Mouse (Mus musculus) limb, embryonic 11.5 days (tissue): Measurements from ENCODE around the gene Pdk2. TPM values are rescaled to one million over a fixed set of nuclear protein-coding genes. Genes with fewer than 3 reads are reported as not detected.
A peak's percentile ranks its signal among the peaks of the same experiment; 100 is the strongest.
"Not testable (repeated sequence)": the region's sequence is repeated elsewhere in the genome, so short reads cannot be mapped to it uniquely, and the experiment has no call there.

Experiments
- ATAC-seq: fragments of 200-750 bp; cut with Nextera tagmentation; 2 replicates; pipeline ENCODE4 v1.8.0; 2017; ENCODE audit warnings: low read depth; ENCODE audit not compliant: insufficient number of reproducible peaks, low FRiP score, low TSS enrichment
- DNase-seq: peaks from one replicate; pipeline ENCODE4 v3.0.0-alpha.2; 2015; ENCODE audit warnings: low spot score
- H3K27ac ChIP-seq: fragments of 300-500 bp; sonication (generic); replicated peaks from 2 replicates; pipeline ENCODE4 v1.5.1; 2014; ENCODE audit warnings: low read depth, mild to moderate bottlenecking, low read length
- H3K27me3 ChIP-seq: fragments of 300-500 bp; sonication (generic); 2 replicates; pipeline ENCODE4 v1.6.1; 2014; ENCODE audit warnings: mild to moderate bottlenecking, low read length, mixed read lengths; ENCODE audit not compliant: control insufficient read depth, insufficient read depth
- H3K36me3 ChIP-seq: fragments of 300-500 bp; sonication (generic); 2 replicates; pipeline ENCODE4 v1.6.1; 2014; ENCODE audit warnings: mild to moderate bottlenecking, low read length, moderate library complexity, mixed read lengths; ENCODE audit not compliant: control insufficient read depth, insufficient read depth
- H3K4me1 ChIP-seq: fragments of 300-500 bp; sonication (generic); 2 replicates; pipeline ENCODE4 v1.6.1; 2014; ENCODE audit warnings: low read length, mixed read lengths; ENCODE audit not compliant: control insufficient read depth, insufficient read depth
- H3K4me2 ChIP-seq: fragments of 300-500 bp; sonication (generic); 2 replicates; pipeline ENCODE4 v1.6.1; 2014; ENCODE audit warnings: low read depth, mild to moderate bottlenecking, moderate library complexity; ENCODE audit not compliant: severe bottlenecking
- H3K4me3 ChIP-seq: fragments of 300-500 bp; sonication (generic); 2 replicates; pipeline ENCODE4 v1.5.1; 2014; ENCODE audit warnings: low read depth, low read length
- H3K9ac ChIP-seq: fragments of 300-500 bp; sonication (generic); 2 replicates; pipeline ENCODE4 v1.6.1; 2014; ENCODE audit warnings: mild to moderate bottlenecking, low read length
- H3K9me3 ChIP-seq: fragments of 300-500 bp; sonication (generic); 2 replicates; pipeline ENCODE4 v1.6.1; 2016; ENCODE audit warnings: low read length; ENCODE audit not compliant: control insufficient read depth
- WGBS: fragments of 180-500 bp; shearing (Covaris S2); extraction: QIAGEN DNeasy Blood & Tissue Kit; methylation state at CpG from one replicate; pipeline ENCODE4 v1.1.7; 2014; 5-methylcytosine and 5-hydroxymethylcytosine counted together
- polyA plus RNA-seq: library from polyadenylated mRNA; unstranded; fragments of >200 nt; fragmentation: Nextera tagmentation; extraction: Ambion mirVana; gene quantifications from 2 replicates; pipeline ENCODE4 v1.2.1, GENCODE M21; 2014

Pdk2 gene
- polyA plus RNA-seq, 1 experiment from 2014 or later: 19.3 TPM

GRCm38 (mm10) chr11:95012075-95012474 is 29.1 kb downstream of the Pdk2 start:
- Histone ChIP-seq H3K36me3 (no peaks in the 10 kb centered on the region; the same call in 1 of the 2 replicates), H3K9me3 (no peaks in the 10 kb centered on the region), H3K9ac (no peak overlapping the region), H3K27ac (no peak overlapping the region), H3K4me2 (peak overlapping the region; percentile 78; the same call in 1 of the 2 replicates), H3K4me1 (peaks cover 21% of the 10 kb centered on the region), H3K27me3 (no peaks in the 10 kb centered on the region), H3K4me3 (peak overlapping the region; percentile 86; the same call in 1 of the 2 replicates)
- DNase-seq: no peak
- ATAC-seq: no peak
- WGBS: 58% methylated on average over 3 of the region's 3 CpGs

DNA sequence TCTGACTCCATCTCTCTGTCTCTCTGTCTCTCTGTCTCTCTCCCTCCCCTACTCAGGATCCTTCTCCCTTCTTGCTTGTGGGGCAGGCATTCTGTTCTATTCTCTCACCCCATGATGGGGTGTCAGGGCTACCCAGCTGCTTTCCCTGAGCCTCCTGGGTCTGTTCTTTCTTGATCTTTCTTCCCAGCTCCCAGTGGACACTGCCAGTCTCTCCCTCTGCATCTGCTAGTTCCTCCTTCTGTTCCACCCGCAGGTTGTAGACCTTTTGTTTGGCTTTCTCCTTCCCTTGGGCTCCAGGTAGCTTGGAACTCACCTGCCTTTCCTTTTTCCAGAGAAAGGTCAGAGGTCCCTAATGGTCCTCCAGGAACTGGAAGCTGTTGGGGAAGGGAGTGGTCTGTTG is 29.7 kb downstream of the Pdk2 start:
- 32% methylated on average over 1 of the region's 1 CpGs for WGBS
- Histone ChIP-seq H3K4me3 (peak overlapping the region; percentile 86), H3K9me3 (no peaks in the 10 kb centered on the region), H3K36me3 (no peaks in the 10 kb centered on the region; the same call in 1 of the 2 replicates), H3K27me3 (no peaks in the 10 kb centered on the region), H3K4me1 (peaks cover 24% of the 10 kb centered on the region), H3K27ac (no peak overlapping the region; the same call in 1 of the 2 replicates), H3K4me2 (peak overlapping the region; percentile 78), H3K9ac (peak overlapping the region; percentile 27; the same call in 1 of the 2 replicates)
- DNase-seq: no peak
- no peak for ATAC-seq

- H3K36me3 ChIP-seq, H3K9me3 ChIP-seq, H3K27ac ChIP-seq, ATAC-seq, DNase-seq, H3K27me3 ChIP-seq: not testable (repeated sequence)
- Histone ChIP-seq H3K4me3 (peak overlapping the region; percentile 86), H3K4me1 (peaks cover 29% of the 10 kb centered on the region), H3K9ac (peak overlapping the region; percentile 93), H3K4me2 (peak overlapping the region; percentile 78)
- 14% methylated on average over 4 of the region's 4 CpGs for WGBS
Measured at GRCm38 (mm10) chr11:95010841-95011403, 30.2 kb downstream of the Pdk2 start.

DNA sequence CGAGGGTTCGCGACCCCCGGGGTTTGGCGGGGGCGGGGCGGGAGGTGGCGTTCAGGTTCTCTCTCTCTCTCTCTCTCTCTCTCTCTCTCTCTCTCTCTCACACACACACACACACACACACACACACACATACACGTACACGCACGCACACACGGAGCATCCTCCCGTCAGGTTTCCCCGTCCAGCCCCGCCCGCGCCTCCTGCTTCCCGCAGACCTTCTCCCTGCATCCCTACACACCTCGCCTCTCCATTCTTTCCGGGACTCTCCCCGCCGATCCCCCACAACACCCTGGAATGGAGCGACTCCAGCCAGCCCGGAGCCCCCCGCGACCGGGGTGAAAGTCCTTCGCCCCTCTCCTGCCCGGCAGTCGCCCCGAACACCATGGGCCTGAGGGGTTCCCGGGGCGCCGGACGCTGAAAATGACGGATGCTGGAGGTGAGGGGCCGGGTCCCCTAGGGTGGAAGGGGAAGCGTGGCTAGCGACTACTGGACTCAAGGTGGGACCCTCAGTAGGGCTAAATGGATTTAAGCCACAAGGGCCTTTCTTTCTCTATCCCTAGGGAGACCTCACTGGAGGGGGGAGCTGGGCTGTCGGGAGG is 30.9 kb downstream of the Pdk2 start:
- Histone ChIP-seq H3K9me3 (no peaks in the 10 kb centered on the region), H3K4me2 (peak overlapping the region; percentile 78), H3K4me1 (peaks cover 31% of the 10 kb centered on the region), H3K4me3 (peak overlapping the region; percentile 86), H3K9ac (peak overlapping the region; percentile 93), H3K36me3 (peaks cover 3% of the 10 kb centered on the region; the same call in 1 of the 2 replicates), H3K27ac (peak overlapping the region; percentile 89), H3K27me3 (no peaks in the 10 kb centered on the region)
- ATAC-seq (0 out of 2 replicates have a peak, but pooled peaks have one; percentile 11), DNase-seq (peak; percentile 60)
- under 1% methylated on average over 30 of the region's 40 CpGs for WGBS

DNA sequence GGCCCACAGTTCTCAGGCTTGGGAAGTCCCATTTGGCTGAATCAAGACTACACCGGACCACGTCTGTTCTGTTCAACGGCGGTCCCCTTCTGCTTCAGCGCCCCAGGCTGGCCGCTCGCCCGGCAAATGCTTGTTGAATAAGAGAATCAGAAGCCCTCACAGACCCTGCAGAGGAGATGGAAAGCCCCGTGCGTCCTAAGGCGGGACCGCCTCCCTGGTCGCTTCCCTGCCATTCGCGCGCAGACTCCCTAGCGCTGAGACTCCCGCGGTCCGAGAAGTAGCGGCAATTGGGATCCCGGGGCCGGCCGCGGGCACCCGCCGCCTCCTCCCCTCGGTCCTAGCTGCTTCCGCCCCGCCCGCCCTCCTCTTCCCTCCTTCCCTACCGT is 31.5 kb downstream of the Pdk2 start, which contains the start of gene Samd14:
Gene Samd14 (plus strand): TSS at position 251 of the 386 bp plus-strand sequence.
- peak; percentile 82 for DNase-seq
- under 1% methylated on average over 30 of the region's 32 CpGs for WGBS
- no peaks in the 10 kb centered on the region for H3K9me3 ChIP-seq
- ATAC-seq: peak; percentile 64
- peaks cover 7% of the 10 kb centered on the region; the same call in 1 of the 2 replicates for H3K36me3 ChIP-seq
- no peaks in the 10 kb centered on the region for H3K27me3 ChIP-seq
- peak within 1 kb of the TSS; percentile 89 for H3K27ac ChIP-seq
- H3K4me3 ChIP-seq: peak within 1 kb of the TSS; percentile 86
- H3K4me1 ChIP-seq: peaks cover 31% of the 10 kb centered on the region
- H3K9ac ChIP-seq: peak within 1 kb of the TSS; percentile 93
- peak within 1 kb of the TSS; percentile 78 for H3K4me2 ChIP-seq

DNA sequence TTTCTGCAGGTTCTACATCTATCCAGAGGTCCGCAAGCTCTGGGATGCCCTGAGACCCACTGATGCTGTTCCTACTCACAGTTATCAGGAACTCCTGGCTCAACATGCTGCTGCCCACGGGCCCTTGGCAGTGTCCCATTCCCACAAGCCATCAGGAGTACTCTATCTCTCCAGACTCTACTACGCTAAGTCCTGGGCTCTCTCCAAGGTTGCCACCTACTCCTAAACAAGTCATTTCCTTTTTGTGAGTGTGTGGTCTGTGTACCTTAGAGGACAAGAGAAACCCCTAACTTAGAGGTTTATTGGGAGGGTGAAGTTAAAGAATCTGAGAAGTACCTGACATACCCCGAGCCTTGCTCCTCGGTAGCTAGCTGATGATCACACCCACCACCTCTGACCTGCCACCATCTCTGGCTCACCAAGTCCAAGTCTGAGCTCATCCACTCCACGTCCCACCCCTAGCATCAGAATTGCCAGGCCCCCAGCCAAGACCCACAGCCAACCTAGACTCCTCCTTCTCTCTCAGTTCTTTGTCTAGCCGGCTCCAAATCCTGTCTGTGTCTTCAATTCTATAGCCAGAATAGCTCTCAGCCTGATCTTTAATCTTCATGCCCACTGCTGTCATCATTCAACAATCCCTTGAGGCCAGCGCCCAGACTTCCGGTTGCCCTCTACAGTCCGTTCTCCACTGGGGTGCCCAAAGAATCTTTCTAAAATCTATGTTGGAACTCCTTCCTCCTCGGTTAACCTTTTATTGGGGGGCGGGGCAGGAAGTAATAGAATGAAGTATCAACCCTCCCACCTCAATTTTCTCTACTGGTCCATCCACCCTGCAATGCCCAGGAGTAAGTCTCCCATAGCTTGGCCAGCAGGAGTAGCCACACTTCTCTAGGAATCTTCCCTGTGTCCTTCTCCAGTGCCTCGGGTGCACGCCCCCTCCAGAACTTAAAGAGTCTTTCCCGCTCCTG is 32.2 kb downstream of the Pdk2 start:
- DNase-seq: no peak
- Histone ChIP-seq H3K4me2 (peak overlapping the region; percentile 78), H3K4me3 (peak overlapping the region; percentile 86), H3K4me1 (peaks cover 31% of the 10 kb centered on the region), H3K9ac (peak overlapping the region; percentile 93), H3K36me3 (peaks cover 10% of the 10 kb centered on the region; the same call in 1 of the 2 replicates), H3K27me3 (no peaks in the 10 kb centered on the region), H3K27ac (peak overlapping the region; percentile 89), H3K9me3 (no peaks in the 10 kb centered on the region)
- no peak for ATAC-seq
- WGBS: 43% methylated on average over 15 of the region's 15 CpGs

DNA sequence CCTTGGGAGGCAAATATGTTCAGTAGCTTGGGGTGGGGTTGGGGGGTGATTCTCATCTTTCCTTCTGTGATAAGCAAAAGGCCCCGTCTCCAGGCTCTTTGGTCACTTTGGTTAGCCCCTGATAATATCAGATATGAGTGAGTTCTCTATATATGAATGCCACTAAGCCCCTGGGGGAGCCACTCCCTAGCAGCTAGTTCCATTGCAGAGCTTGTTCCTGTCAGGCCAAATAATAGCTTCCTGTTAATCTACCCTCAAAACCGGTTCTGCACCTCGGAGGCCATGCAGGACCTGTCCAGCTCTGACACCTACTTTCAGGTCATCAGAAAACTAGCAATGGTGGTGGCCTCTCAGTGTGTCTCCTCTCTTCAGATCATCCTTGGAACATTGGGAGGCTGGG is 33.7 kb downstream of the Pdk2 start:
- peaks cover 16% of the 10 kb centered on the region for H3K36me3 ChIP-seq
- no peak overlapping the region for H3K4me3 ChIP-seq
- H3K4me1 ChIP-seq: peaks cover 26% of the 10 kb centered on the region
- peak overlapping the region; percentile 51; the same call in 1 of the 2 replicates for H3K9ac ChIP-seq
- H3K27me3 ChIP-seq: no peaks in the 10 kb centered on the region
- no peaks in the 10 kb centered on the region for H3K9me3 ChIP-seq
- no peak overlapping the region; the same call in 1 of the 2 replicates for H3K27ac ChIP-seq
- 74% methylated on average over 3 of the region's 3 CpGs for WGBS
- no peak for DNase-seq
- H3K4me2 ChIP-seq: peak overlapping the region; percentile 63; the same call in 1 of the 2 replicates
- no peak for ATAC-seq
